Mouse (Mus musculus): Measurements from ENCODE around the gene Fzd9.
A peak's percentile ranks its signal among the peaks of the same experiment; 100 is the strongest.
"Not testable (repeated sequence)": the region's sequence is repeated elsewhere in the genome, so short reads cannot be mapped to it uniquely, and the experiment has no call there.

Fzd9 gene

GRCm38 (mm10) chr5:135248956-135249676, 1.9 kb downstream of the Fzd9 start:
- DNase-seq (ENCODE audit: low spot score in 2 of 2) = no peak

- DNase-seq (ENCODE audit: low spot score in 2 of 2) = no peak
These were observed 3.7 kb downstream of the Fzd9 start for GRCm38 (mm10) chr5:135247337-135247736.

- DNase-seq (ENCODE audit: low spot score in 2 of 2) = no peak
These were observed 4.5 kb downstream of the Fzd9 start for GRCm38 (mm10) chr5:135246531-135246930.

GRCm38 (mm10) chr5:135243166-135243565, 7.9 kb downstream of the Fzd9 start:
- no peak for DNase-seq (ENCODE audit: low spot score in 2 of 2)

- no peak for DNase-seq (ENCODE audit: low spot score in 2 of 2)
These were observed 8.4 kb downstream of the Fzd9 start for GRCm38 (mm10) chr5:135242608-135243007.

- no peak for DNase-seq (ENCODE audit: low spot score in 2 of 2)
These were observed 8.9 kb downstream of the Fzd9 start for GRCm38 (mm10) chr5:135242136-135242535.

- no peak for DNase-seq (ENCODE audit: low spot score in 2 of 2)
These were observed 9.6 kb downstream of the Fzd9 start for GRCm38 (mm10) chr5:135241474-135241873.

GRCm38 (mm10) chr5:135238832-135239231, 12.2 kb downstream of the Fzd9 start:
- no peak for DNase-seq (ENCODE audit: low spot score in 2 of 2)

- DNase-seq (ENCODE audit: low spot score in 2 of 2) = peak; percentile 61 to 74
These were observed 14.5 kb downstream of the Fzd9 start for GRCm38 (mm10) chr5:135236571-135236970.

- no peak for DNase-seq (ENCODE audit: low spot score in 2 of 2)
These were observed 17.7 kb downstream of the Fzd9 start for GRCm38 (mm10) chr5:135233166-135233920.

GRCm38 (mm10) chr5:135230186-135230585, 20.8 kb downstream of the Fzd9 start:
- no peak for DNase-seq (ENCODE audit: low spot score in 2 of 2)

- not testable (repeated sequence) for DNase-seq (ENCODE audit: low spot score in 2 of 2)
These were observed 25.2 kb downstream of the Fzd9 start for GRCm38 (mm10) chr5:135225879-135226278.

- DNase-seq (ENCODE audit: low spot score in 2 of 2) = no peak
These were observed 26.9 kb downstream of the Fzd9 start for GRCm38 (mm10) chr5:135224169-135224568.

GRCm38 (mm10) chr5:135222066-135222465, 29.0 kb downstream of the Fzd9 start:
- DNase-seq (ENCODE audit: low spot score in 2 of 2) = no peak

GRCm38 (mm10) chr5:135220941-135221340, 30.1 kb downstream of the Fzd9 start:
- DNase-seq (ENCODE audit: low spot score in 2 of 2) = no peak

GRCm38 (mm10) chr5:135216871-135217270, 34.2 kb downstream of the Fzd9 start:
- no peak for DNase-seq (ENCODE audit: low spot score in 2 of 2)

- no peak for DNase-seq (ENCODE audit: low spot score in 2 of 2)
These were observed 42.8 kb downstream of the Fzd9 start for GRCm38 (mm10) chr5:135208197-135208596.

GRCm38 (mm10) chr5:135202763-135203162, 48.3 kb downstream of the Fzd9 start:
- no peak for DNase-seq (ENCODE audit: low spot score in 2 of 2)
